Mouse (Mus musculus): ENCODE measurements around the gene Acat3.

DNA sequence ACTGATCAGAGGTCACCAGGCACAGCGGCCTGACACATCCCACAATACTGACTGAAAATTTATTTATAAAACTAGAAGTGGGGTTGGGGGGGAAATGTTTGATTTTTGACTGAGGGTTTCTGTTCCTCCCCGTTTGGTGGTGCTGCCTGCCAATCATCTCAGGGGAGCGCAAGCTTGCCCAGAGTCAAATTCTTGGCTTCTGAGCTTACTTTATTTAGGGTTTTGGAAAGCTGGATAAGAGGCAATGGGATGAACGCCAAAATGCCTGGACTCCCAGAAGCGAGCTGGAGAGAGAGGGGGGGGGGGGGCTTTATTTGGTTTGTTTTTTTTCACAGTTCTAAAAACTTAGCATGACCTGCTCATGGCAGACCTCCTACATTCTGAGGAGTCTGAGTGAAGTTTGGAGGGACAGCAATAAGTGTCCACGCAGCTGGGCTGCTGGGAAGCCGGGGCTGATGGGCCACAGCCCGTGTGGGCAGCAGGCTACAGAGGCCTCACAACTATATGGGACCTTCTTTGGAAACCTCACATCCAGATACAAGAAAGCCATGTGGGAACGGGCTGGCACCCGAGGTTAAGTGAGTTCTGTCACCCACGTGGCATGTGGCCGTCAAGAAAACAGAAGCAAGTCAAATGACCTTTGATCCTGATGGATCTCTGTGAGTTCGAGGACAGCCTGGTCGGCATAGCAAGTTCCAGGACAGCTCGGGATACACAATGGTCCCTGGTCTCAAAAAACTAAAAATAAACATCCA is 53.2 kb downstream of the Acat3 start:
- TF ChIP-seq ZNF384 (IDR thresholded peaks at IDR 0.05; ENCODE audit: low read depth, low read length) (no peak), ZC3H11A (IDR thresholded peaks at IDR 0.05; ENCODE audit: borderline replicate concordance, low read depth, low read length) (no peak)
